Mouse (Mus musculus) heart, embryonic 11.5 days (tissue): ENCODE results near the gene Thsd4. TPM values are rescaled to one million over a fixed set of nuclear protein-coding genes. Genes with fewer than 3 reads are reported as not detected.
A peak's percentile ranks its signal among the peaks of the same experiment; 100 is the strongest.
"Not testable (repeated sequence)": the region's sequence is repeated elsewhere in the genome, so short reads cannot be mapped to it uniquely, and the experiment has no call there.

Experiments
- ATAC-seq: fragments of 200-750 bp; cut with Nextera tagmentation; replicated peaks from 2 replicates; pipeline ENCODE4 v1.8.0; 2017; ENCODE audit warnings: moderate library complexity; ENCODE audit not compliant: insufficient number of reproducible peaks, low FRiP score, low TSS enrichment
- H3K27ac ChIP-seq: fragments of 300-500 bp; sonication (generic); 2 replicates; pipeline ENCODE4 v1.5.1; 2014; ENCODE audit warnings: mild to moderate bottlenecking, low read depth, low read length
- H3K27me3 ChIP-seq: fragments of 300-500 bp; sonication (generic); 2 replicates; pipeline ENCODE4 v1.6.1; 2014; ENCODE audit warnings: mild to moderate bottlenecking, low read length, mixed read lengths; ENCODE audit not compliant: control insufficient read depth, insufficient read depth
- H3K36me3 ChIP-seq: fragments of 300-500 bp; sonication (generic); 2 replicates; pipeline ENCODE4 v1.6.1; 2014; ENCODE audit warnings: mild to moderate bottlenecking, low read length, moderate library complexity, mixed read lengths; ENCODE audit not compliant: control insufficient read depth, insufficient read depth
- H3K4me1 ChIP-seq: fragments of 300-500 bp; sonication (generic); 2 replicates; pipeline ENCODE4 v1.6.1; 2014; ENCODE audit warnings: low read length; ENCODE audit not compliant: control insufficient read depth, insufficient read depth
- H3K4me2 ChIP-seq: fragments of 300-500 bp; sonication (generic); 2 replicates; pipeline ENCODE4 v1.6.1; 2014; ENCODE audit warnings: mild to moderate bottlenecking, moderate library complexity
- H3K4me3 ChIP-seq: fragments of 300-500 bp; sonication (generic); 2 replicates; pipeline ENCODE4 v1.5.1; 2014; ENCODE audit warnings: low read depth, low read length
- H3K9ac ChIP-seq: fragments of 300-500 bp; sonication (generic); 2 replicates; pipeline ENCODE4 v1.6.1; 2014; ENCODE audit warnings: mild to moderate bottlenecking, low read depth, low read length, moderate library complexity
- H3K9me3 ChIP-seq: fragments of 300-500 bp; sonication (generic); replicated peaks from 2 replicates; pipeline ENCODE4 v1.6.1; 2016; ENCODE audit warnings: low read length; ENCODE audit not compliant: control insufficient read depth
- WGBS: fragments of 180-500 bp; shearing (Covaris S2); extraction: QIAGEN DNeasy Blood & Tissue Kit; methylation state at CpG from one replicate; pipeline ENCODE4 v1.1.7; 2014; ENCODE audit not compliant: insufficient replicate concordance; 5-methylcytosine and 5-hydroxymethylcytosine counted together
- polyA plus RNA-seq: library from polyadenylated mRNA; unstranded; fragments of >200 nt; fragmentation: Nextera tagmentation; extraction: Ambion mirVana; gene quantifications from 2 replicates; pipeline ENCODE4 v1.2.1, GENCODE M21; 2014

Gene Thsd4
- polyA plus RNA-seq, 1 experiment from 2014 or later = 14.6 TPM

- H3K4me1 ChIP-seq = peaks cover 10% of the 10 kb centered on the region
- no peak overlapping the region for H3K4me3 ChIP-seq
- H3K36me3 ChIP-seq = no peaks in the 10 kb centered on the region
- no peak for ATAC-seq
- no peaks in the 10 kb centered on the region for H3K27me3 ChIP-seq
- no peak overlapping the region for H3K27ac ChIP-seq
- WGBS = 49% methylated on average over 5 of the region's 5 CpGs
- H3K9ac ChIP-seq = no peak overlapping the region
- H3K4me2 ChIP-seq = no peak overlapping the region
- H3K9me3 ChIP-seq = no peaks in the 10 kb centered on the region
Measured at GRCm38 (mm10) chr9:59942501-59943085, 579.3 kb downstream of the Thsd4 start.

DNA sequence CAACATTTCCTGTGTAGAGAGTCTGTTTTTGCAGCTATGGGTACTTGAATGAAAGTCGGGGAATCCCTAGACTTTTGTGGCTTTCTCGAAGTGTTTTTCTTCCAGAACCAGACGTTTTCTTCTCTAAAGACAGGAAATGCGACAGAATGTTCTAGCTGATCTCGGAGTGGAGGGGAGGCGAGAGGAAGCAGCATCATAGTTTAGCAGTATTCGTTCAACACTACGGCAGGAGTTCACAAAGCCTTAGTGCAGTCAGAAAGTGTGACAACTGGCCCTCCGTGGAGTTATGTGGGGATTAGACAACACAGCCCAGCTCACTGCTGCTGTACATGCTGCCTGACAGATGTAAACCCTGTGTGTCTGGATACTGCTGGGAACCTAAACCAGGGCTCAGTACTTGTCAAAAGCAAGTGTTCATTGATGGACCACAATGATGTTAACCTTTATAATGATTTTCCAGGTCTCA, 579.9 kb downstream of the Thsd4 start:
- 0 out of 2 replicates have a peak overlapping the region, but pooled peaks have one; percentile 35 for H3K27ac ChIP-seq
- peak overlapping the region; percentile 13; the same call in 1 of the 2 replicates for H3K9ac ChIP-seq
- no peaks in the 10 kb centered on the region for H3K27me3 ChIP-seq
- H3K4me1 ChIP-seq = peaks cover 10% of the 10 kb centered on the region
- no peak overlapping the region for H3K4me3 ChIP-seq
- H3K9me3 ChIP-seq = no peaks in the 10 kb centered on the region
- no peaks in the 10 kb centered on the region for H3K36me3 ChIP-seq
- no peak for ATAC-seq
- H3K4me2 ChIP-seq = peak overlapping the region; percentile 24; the same call in 1 of the 2 replicates
- WGBS = 30% methylated on average over 9 of the region's 9 CpGs

GRCm38 (mm10) chr9:59940913-59941884, 580.6 kb downstream of the Thsd4 start:
- no peaks in the 10 kb centered on the region for H3K36me3 ChIP-seq
- H3K9ac ChIP-seq = peak overlapping the region; percentile 13; the same call in 1 of the 2 replicates
- no peaks in the 10 kb centered on the region for H3K27me3 ChIP-seq
- WGBS = 61% methylated on average over 12 of the region's 12 CpGs
- no peak overlapping the region for H3K4me3 ChIP-seq
- H3K9me3 ChIP-seq = no peaks in the 10 kb centered on the region
- no peak for ATAC-seq
- H3K27ac ChIP-seq = no peak overlapping the region
- peaks cover 10% of the 10 kb centered on the region for H3K4me1 ChIP-seq
- H3K4me2 ChIP-seq = 0 out of 2 replicates have a peak overlapping the region, but pooled peaks have one; percentile 24

- no peak overlapping the region for H3K9ac ChIP-seq
- H3K4me3 ChIP-seq = no peak overlapping the region
- H3K27ac ChIP-seq = no peak overlapping the region
- 41% methylated on average over 2 of the region's 2 CpGs for WGBS
- H3K27me3 ChIP-seq = no peaks in the 10 kb centered on the region
- no peak overlapping the region for H3K4me2 ChIP-seq
- no peaks in the 10 kb centered on the region for H3K9me3 ChIP-seq
- H3K4me1 ChIP-seq = peaks cover 10% of the 10 kb centered on the region
- ATAC-seq = no peak
- H3K36me3 ChIP-seq = no peaks in the 10 kb centered on the region
Measured at GRCm38 (mm10) chr9:59939691-59940090, 582.2 kb downstream of the Thsd4 start.

DNA sequence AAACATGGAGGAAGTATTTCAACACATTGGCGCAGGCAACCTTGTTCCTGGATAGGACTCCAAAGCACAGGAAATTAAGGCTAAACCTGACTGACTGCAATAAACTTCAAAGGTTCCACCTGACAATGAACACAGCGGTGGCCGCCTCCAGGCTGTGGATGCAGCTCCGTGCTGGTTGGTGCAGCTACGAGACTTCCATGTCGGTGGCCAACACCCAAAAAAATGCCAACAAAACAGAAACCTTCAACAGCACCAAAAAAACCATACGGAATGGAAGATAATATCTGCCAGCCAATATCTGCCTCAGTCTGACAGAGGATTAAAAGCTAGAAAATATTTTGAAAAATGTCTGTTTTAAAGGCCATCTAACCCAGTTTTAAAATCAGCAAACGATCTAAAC, 583.3 kb downstream of the Thsd4 start:
- H3K27ac ChIP-seq = no peak overlapping the region
- peaks cover 10% of the 10 kb centered on the region for H3K4me1 ChIP-seq
- no peaks in the 10 kb centered on the region for H3K9me3 ChIP-seq
- ATAC-seq = no peak
- H3K4me3 ChIP-seq = no peak overlapping the region
- no peak overlapping the region for H3K9ac ChIP-seq
- WGBS = 94% methylated on average over 8 of the region's 8 CpGs
- no peaks in the 10 kb centered on the region for H3K36me3 ChIP-seq
- H3K4me2 ChIP-seq = no peak overlapping the region
- no peaks in the 10 kb centered on the region for H3K27me3 ChIP-seq

DNA sequence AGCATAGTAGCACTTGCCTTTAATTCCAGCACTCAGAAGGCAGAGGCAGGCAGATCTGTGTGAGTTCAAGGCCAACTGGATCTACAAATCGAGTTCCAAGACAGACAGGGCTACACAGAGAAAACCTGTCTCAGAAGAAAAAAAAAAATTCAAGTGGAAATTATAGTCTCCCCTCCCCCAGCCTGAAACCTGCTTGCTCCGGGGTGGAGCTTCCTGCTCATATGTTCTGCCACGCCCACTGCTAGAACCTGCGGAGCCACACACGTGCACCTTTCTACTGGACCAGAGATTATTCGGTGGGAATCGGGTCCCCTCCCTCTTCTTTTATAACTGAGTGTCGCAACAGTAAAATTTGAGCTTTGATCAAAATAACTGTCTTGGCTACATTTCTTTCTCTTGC, 586.0 kb downstream of the Thsd4 start:
- ATAC-seq = not testable (repeated sequence)
- WGBS = 71% methylated on average over 8 of the region's 8 CpGs

DNA sequence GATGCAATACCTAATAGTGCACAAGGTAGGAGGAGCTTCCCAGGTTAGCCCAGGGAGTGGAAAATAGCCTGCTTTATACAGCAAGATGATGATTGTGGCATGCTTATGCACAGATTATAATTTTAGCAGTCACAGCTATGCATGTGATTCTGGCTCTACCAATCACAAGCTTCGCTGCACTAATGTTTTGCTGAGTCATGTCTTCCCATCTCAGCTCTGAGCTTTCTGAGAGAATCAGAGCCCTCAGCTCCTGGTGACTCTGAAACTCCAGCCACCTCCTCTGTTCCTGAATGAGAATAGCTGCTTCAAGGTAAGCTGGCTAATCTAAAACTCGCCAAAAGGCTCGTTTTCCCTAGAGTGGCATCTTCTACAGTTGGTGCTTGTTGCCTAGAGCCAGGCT, 591.6 kb downstream of the Thsd4 start:
- Histone ChIP-seq H3K4me2 (no peak overlapping the region), H3K4me3 (no peak overlapping the region), H3K27me3 (no peaks in the 10 kb centered on the region), H3K4me1 (no peaks in the 10 kb centered on the region), H3K9me3 (0 out of 2 replicates have a peak, but pooled peaks cover 2% of the 10 kb centered on the region), H3K9ac (no peak overlapping the region), H3K36me3 (no peaks in the 10 kb centered on the region), H3K27ac (no peak overlapping the region)
- ATAC-seq = no peak
- 72% methylated on average over 3 of the region's 3 CpGs for WGBS

More for the DNA sequence above, 586.0 kb downstream of the Thsd4 start:
- H3K4me1 ChIP-seq, H3K9ac ChIP-seq, H3K9me3 ChIP-seq, H3K4me3 ChIP-seq, H3K27ac ChIP-seq, H3K27me3 ChIP-seq, H3K36me3 ChIP-seq, H3K4me2 ChIP-seq: not testable (repeated sequence)
